ENCODE assay signal across 10 mouse cellular contexts in the genomic region with DNA sequence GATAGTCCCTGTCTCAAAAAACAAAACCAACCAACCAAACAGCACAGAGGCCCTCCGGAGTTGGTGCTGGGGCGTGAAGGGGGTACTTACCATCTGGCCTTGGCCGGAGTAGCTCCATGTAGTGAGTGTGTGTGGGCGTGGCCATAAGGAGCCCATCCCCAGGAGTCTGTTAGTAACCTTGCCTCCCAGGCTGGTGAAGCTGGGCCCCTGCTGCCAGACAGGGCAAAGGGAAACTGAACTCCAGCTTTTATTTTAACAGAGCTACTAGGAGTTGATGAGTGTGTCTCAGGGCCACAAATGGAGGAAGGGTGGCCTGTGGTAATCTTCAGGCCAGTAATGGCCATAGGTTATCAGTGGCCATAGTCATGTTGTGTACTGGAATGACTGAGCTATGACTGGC. TPM values are rescaled to one million over a fixed set of nuclear protein-coding genes. Genes with fewer than 3 reads are reported as not detected.
DNase-seq lines count a peak whose midpoint lies in the region; ATAC-seq and TF ChIP-seq lines count a peak whose summit lies in the region.
"Had no signal": no experiment of that assay in that cellular context is flagged by ENCODE, and none has a peak within 500 bp of the region (broad histone marks: within the 10 kb centered on the region; RNA-seq: fewer than 3 reads in every experiment).

No protein-coding gene starts in this region.

- ATAC-seq in lung, embryonic 15.5 days (ENCODE audit: borderline replicate concordance, extremely low read depth, low FRiP score, low TSS enrichment) = 0 out of 2 replicates have a peak, but pooled peaks have one; percentile 17

- H3K27me3 ChIP-seq in lung, embryonic 15.5 days = no peaks in the 10 kb centered on the region

- H3K4me3 ChIP-seq in gastrocnemius, adult 2 months = peak overlapping the region; percentile 36
- H3K4me3 ChIP-seq in lung, embryonic 15.5 days = no peak overlapping the region
- no peak overlapping the region for H3K4me3 ChIP-seq in lung, adult 2 months (replicated peaks; ENCODE audit: extremely low read depth, low read depth, low read length)

- no peak for TF ChIP-seq CTCF in gastrocnemius, adult 2 months (IDR thresholded peaks at IDR 0.05)
- no peak for TF ChIP-seq CTCF in lung, adult 2 months (IDR thresholded peaks at IDR 0.05; ENCODE audit: insufficient read depth, low read length)

- no peaks in the 10 kb centered on the region for H3K36me3 ChIP-seq in lung, embryonic 15.5 days

- DNase-seq in gastrocnemius, adult 2 months = no peak
- no peak for DNase-seq in gastrocnemius, postnatal 36 days
- DNase-seq in lung, adult 2 months = no peak
- peak; percentile 60 for DNase-seq in kidney, postnatal 10 days
- DNase-seq in lung, postnatal 25 days (ENCODE audit: low spot score) = peak; percentile 44
- DNase-seq in right cerebral cortex, postnatal 14 days = no peak
- no peak for DNase-seq in layer of hippocampus, adult 18-20 months (ENCODE audit: low spot score in 2 of 2)
- DNase-seq: cerebellum, postnatal 14 days; layer of hippocampus, adult 9-11 months had no signal

- peaks cover 34% of the 10 kb centered on the region for H3K4me1 ChIP-seq in lung, embryonic 15.5 days
- peaks cover 32% of the 10 kb centered on the region for H3K4me1 ChIP-seq in lung, adult 2 months (ENCODE audit: control insufficient read depth, insufficient read depth, low read length)

- H3K9ac ChIP-seq in lung, embryonic 15.5 days = no peak overlapping the region

- intact Hi-C loops in gastrocnemius, adult 2 months (cut with DNase I) = no loop called here
- intact Hi-C loops in gastrocnemius, postnatal 36 days (cut with DNase I) = no loop called here

- H3K9me3 ChIP-seq in lung, embryonic 15.5 days = no peaks in the 10 kb centered on the region

- H3K4me2 ChIP-seq in lung, embryonic 15.5 days = 0 out of 2 replicates have a peak overlapping the region, but pooled peaks have one; percentile 28

- TF ChIP-seq POLR2A in lung, adult 2 months (IDR thresholded peaks at IDR 0.05; ENCODE audit: borderline replicate concordance, extremely low read depth, low read depth, low read length) = no peak; the same call in 1 of the 2 replicates

- 31% methylated on average over 4 of the region's 4 CpGs for WGBS in lung, embryonic 15.5 days
- WGBS in lung, adult 2 months = 32% methylated on average over 4 of the region's 4 CpGs

- peak overlapping the region; percentile 75 for H3K27ac ChIP-seq in gastrocnemius, adult 2 months
- H3K27ac ChIP-seq in lung, embryonic 15.5 days = peak overlapping the region; percentile 69

RNA-seq across cellular contexts. Expression of gene 6330409D20Rik, which starts 6.3 kb away (rescaled TPM):
- not detected for total RNA-seq in gastrocnemius, adult 2 months (2021)
- total RNA-seq in gastrocnemius, postnatal 36 days (2021) = not detected
- 0.24 and 0.25 TPM in 2 replicates for polyA plus RNA-seq in lung, embryonic 15.5 days (2015; fragmentation: Nextera tagmentation; extraction: Ambion mirVana)
- polyA plus RNA-seq in lung, adult 2 months (2012; rRNA removed) = 0.18 and 0.41 TPM in 2 replicates
- total RNA-seq in layer of hippocampus, adult 18-20 months (2021) = 1 to 10 TPM; 1.5 to 1.8 TPM

RNA-seq across cellular contexts. Expression of gene Sh2d3c, which starts 13.6 kb away (rescaled TPM):
- 10 to 100 TPM in 1 of 2 experiments, 1 to 10 TPM in 1; 4.4 to 12.0 TPM for total RNA-seq in gastrocnemius, adult 2 months (2021)
- 1 to 10 TPM; 6.4 to 7.0 TPM for total RNA-seq in gastrocnemius, postnatal 36 days (2021)
- polyA plus RNA-seq in lung, embryonic 15.5 days (2015; fragmentation: Nextera tagmentation; extraction: Ambion mirVana) = 40.5 and 41.4 TPM in 2 replicates
- polyA plus RNA-seq in lung, adult 2 months (2012; rRNA removed) = 167 and 260 TPM in 2 replicates
- 10 to 100 TPM; 16.6 to 19.4 TPM for total RNA-seq in layer of hippocampus, adult 18-20 months (2021)

RNA-seq across cellular contexts. Expression of gene Cdk9, which starts 21.6 kb away (rescaled TPM):
- total RNA-seq in gastrocnemius, adult 2 months (2021) = 10 to 100 TPM; 20.2 to 22.0 TPM
- 10 to 100 TPM; 18.1 to 21.0 TPM for total RNA-seq in gastrocnemius, postnatal 36 days (2021)
- 89.6 and 98.7 TPM in 2 replicates for polyA plus RNA-seq in lung, embryonic 15.5 days (2015; fragmentation: Nextera tagmentation; extraction: Ambion mirVana)
- 103 and 137 TPM in 2 replicates for polyA plus RNA-seq in lung, adult 2 months (2012; rRNA removed)
- total RNA-seq in layer of hippocampus, adult 18-20 months (2021) = 100 to 1,000 TPM; 119 to 123 TPM

RNA-seq across cellular contexts. Expression of gene Tor2a, which starts 22.6 kb away (rescaled TPM):
- total RNA-seq in gastrocnemius, adult 2 months (2021) = 1 to 10 TPM; 3.7 to 4.9 TPM
- 1 to 10 TPM; 3.9 to 5.1 TPM for total RNA-seq in gastrocnemius, postnatal 36 days (2021)
- polyA plus RNA-seq in lung, embryonic 15.5 days (2015; fragmentation: Nextera tagmentation; extraction: Ambion mirVana) = 63.9 and 65.6 TPM in 2 replicates
- polyA plus RNA-seq in lung, adult 2 months (2012; rRNA removed) = 65.3 and 67.8 TPM in 2 replicates
- 10 to 100 TPM; 30.2 to 32.1 TPM for total RNA-seq in layer of hippocampus, adult 18-20 months (2021)

RNA-seq across cellular contexts. Expression of gene Fpgs, which starts 30.5 kb away (rescaled TPM):
- 1 to 10 TPM; 5.9 to 6.9 TPM for total RNA-seq in gastrocnemius, adult 2 months (2021)
- 1 to 10 TPM; 4.4 to 4.5 TPM for total RNA-seq in gastrocnemius, postnatal 36 days (2021)
- 27.9 and 28.6 TPM in 2 replicates for polyA plus RNA-seq in lung, embryonic 15.5 days (2015; fragmentation: Nextera tagmentation; extraction: Ambion mirVana)
- 42.1 and 42.3 TPM in 2 replicates for polyA plus RNA-seq in lung, adult 2 months (2012; rRNA removed)
- total RNA-seq in layer of hippocampus, adult 18-20 months (2021) = 1 to 10 TPM; 8.5 to 9.9 TPM

Comparison
In these comparisons a context has a peak if more than half of its experiments do, and no peak if none do; other contexts are left out.
1. DNase-seq: peak in kidney, postnatal 10 days (single experiment) and lung, postnatal 25 days (single experiment); none in gastrocnemius, adult 2 months (single experiment), gastrocnemius, postnatal 36 days (0 of 2), lung, adult 2 months (single experiment), right cerebral cortex, postnatal 14 days (single experiment) and layer of hippocampus, adult 18-20 months (0 of 2).
2. RNA of gene Cdk9, which starts 21.6 kb away (total RNA-seq): 119 to 123 TPM in layer of hippocampus, adult 18-20 months; 20.2 to 22.0 TPM in gastrocnemius, adult 2 months and 18.1 to 21.0 TPM in gastrocnemius, postnatal 36 days; every median in the first group is over 4 times any median in the second.